Mouse (Mus musculus): Measurements from ENCODE around the gene Hrh1. TPM values are rescaled to one million over a fixed set of nuclear protein-coding genes. Genes with fewer than 3 reads are reported as not detected.
A peak's percentile ranks its signal among the peaks of the same experiment; 100 is the strongest.

Gene Hrh1
- total RNA-seq (2018; cell fraction: chromatin; rRNA removed) = 1 to 10 TPM in 6 of 26 experiments, under 1 TPM in 14, not detected in 6; 0.18 to 3.1 (median 0.74) TPM
- total RNA-seq (2018; cell fraction: cytosol; rRNA removed) = under 1 TPM; 0.03 to 0.67 (median 0.27) TPM
- 1 to 10 TPM in 7 of 26 experiments, under 1 TPM in 18, not detected in 1; 0.12 to 4.8 (median 0.44) TPM for total RNA-seq (2018; cell fraction: nucleus; rRNA removed)
- polyA plus RNA-seq (2018) = 0.27 to 0.90 TPM (median 0.37 TPM) in 3 replicates

DNA sequence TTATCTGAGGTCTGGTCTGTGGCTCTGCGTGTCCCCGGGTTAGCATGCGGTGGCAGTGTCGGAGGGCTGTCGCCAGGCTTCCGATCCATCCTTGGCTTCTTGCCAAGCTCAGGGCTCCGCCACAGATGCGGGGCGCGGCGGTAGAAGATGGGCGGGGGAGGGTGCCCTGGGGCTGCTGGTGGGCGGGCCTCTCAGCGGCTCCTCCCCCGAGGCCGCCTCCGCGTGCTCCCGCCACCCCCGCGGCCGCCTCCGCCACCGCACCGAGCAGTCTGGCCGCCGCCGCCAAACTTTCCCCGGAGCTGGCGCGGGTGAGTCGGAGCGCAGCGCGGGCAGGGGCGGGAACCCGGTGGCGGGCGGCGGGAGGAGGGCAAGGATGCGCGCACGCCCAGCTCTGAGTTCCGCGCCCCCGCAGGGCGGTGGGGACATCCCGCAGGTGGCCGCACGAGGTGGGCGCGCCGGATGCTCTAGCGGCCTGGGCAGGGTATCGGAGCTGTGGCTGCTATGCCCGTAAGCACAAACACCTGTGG, at the start of gene Hrh1:
TSS of gene Hrh1 (plus strand) at position 246 of the 527 bp plus-strand sequence.
- 1% methylated on average over 49 of the region's 56 CpGs for WGBS (ENCODE audit: missing documents)

DNA sequence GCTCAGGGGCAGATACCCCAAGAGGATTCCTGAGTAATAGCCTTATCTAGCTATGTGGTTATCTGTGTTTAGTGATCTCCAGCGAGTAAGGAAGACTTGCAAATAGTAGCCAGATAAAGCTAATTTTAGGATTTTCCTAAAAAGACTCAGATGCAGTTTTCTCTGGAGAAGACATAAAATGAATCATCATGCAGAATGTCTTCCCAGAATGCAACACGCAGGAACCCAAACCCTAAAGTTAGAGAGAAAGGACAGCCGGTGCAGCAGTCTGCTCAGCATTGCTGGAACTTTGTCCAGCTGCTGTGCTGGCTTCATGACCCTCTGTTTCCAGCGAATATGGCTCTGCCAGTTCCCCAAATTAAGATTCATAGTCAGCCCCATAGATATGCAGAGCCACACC, 43.1 kb upstream of the Hrh1 start:
- no peak overlapping the region for H3K4me3 ChIP-seq (ENCODE audit: inconsistent target)
- no peaks in the 10 kb centered on the region for H3K36me3 ChIP-seq (ENCODE audit: inconsistent target)
- H3K27ac ChIP-seq = no peak overlapping the region
- no peaks in the 10 kb centered on the region for H3K79me2 ChIP-seq (ENCODE audit: inconsistent target)
- 82% methylated on average over 4 of the region's 4 CpGs for whole genome bisulfite sequencing (ENCODE audit: missing documents)

More for the DNA sequence above, at the start of gene Hrh1:
- H3K27ac ChIP-seq = no peak within 1 kb of the TSS
- H3K4me3 ChIP-seq (ENCODE audit: inconsistent target) = no peak within 1 kb of the TSS; the same call in 1 of the 2 replicates
- H3K79me2 ChIP-seq (ENCODE audit: inconsistent target) = no peaks in the 10 kb centered on the region
- no peaks in the 10 kb centered on the region for H3K36me3 ChIP-seq (ENCODE audit: inconsistent target)

GRCm38 (mm10) chr6:114358171-114358570, 39.6 kb upstream of the Hrh1 start:
- no peaks in the 10 kb centered on the region for H3K36me3 ChIP-seq (ENCODE audit: inconsistent target)
- H3K79me2 ChIP-seq (ENCODE audit: inconsistent target) = no peaks in the 10 kb centered on the region
- peak overlapping the region; percentile 31 for H3K27ac ChIP-seq
- 46% methylated on average over 3 of the region's 3 CpGs for WGBS (ENCODE audit: missing documents)
- H3K4me3 ChIP-seq (ENCODE audit: inconsistent target) = no peak overlapping the region

DNA sequence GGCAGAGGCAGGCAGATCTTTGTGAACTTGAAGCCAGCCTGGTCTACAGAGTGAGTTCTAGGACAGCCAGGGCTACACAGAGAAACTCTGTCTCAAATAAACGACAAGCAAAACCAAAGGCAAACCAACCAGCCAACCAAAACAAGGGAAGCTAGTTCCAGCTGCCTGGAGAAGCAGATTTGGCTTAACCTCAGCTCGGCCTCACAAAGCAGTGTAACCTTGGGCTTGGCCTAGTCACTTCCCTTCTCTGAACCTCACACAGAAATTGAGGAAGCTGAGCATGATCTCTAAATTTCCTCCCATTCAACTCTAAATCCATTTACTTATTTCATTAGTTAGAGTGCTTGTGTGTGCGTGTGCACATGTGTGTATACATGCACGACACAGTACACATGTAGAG, 35.4 kb upstream of the Hrh1 start:
- 22% methylated on average over 4 of the region's 4 CpGs for WGBS (ENCODE audit: missing documents)
- Histone ChIP-seq H3K27ac (peak overlapping the region; percentile 76), H3K79me2 (ENCODE audit: inconsistent target) (no peaks in the 10 kb centered on the region)

DNA sequence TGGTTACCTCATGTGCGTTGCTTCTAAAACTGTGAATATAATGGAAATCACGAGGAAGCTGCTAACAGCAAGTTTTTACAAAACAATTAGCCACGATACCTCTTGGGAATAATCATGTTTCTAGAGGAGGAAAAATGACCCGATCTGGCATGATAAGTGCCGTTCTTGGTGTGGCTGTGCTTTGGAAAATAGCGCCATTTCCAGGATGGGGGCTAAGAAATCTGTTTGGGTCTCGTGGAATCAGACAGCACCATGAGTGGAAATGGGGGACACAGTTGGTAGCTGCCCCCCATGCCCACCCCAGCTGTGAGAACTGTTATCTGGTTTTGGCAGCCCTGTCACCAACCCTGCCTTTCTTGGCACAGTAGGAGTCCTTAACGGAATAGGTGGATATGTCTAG, 34.0 kb upstream of the Hrh1 start:
- peak overlapping the region; percentile 82 for H3K27ac ChIP-seq
- no peaks in the 10 kb centered on the region for H3K36me3 ChIP-seq (ENCODE audit: inconsistent target)
- WGBS (ENCODE audit: missing documents) = 91% methylated on average over 8 of the region's 8 CpGs
- H3K79me2 ChIP-seq (ENCODE audit: inconsistent target) = no peaks in the 10 kb centered on the region
- H3K4me3 ChIP-seq (ENCODE audit: inconsistent target) = no peak overlapping the region

More for the DNA sequence above, 35.4 kb upstream of the Hrh1 start:
- no peak overlapping the region for H3K4me3 ChIP-seq (ENCODE audit: inconsistent target)
- H3K36me3 ChIP-seq (ENCODE audit: inconsistent target) = no peaks in the 10 kb centered on the region

DNA sequence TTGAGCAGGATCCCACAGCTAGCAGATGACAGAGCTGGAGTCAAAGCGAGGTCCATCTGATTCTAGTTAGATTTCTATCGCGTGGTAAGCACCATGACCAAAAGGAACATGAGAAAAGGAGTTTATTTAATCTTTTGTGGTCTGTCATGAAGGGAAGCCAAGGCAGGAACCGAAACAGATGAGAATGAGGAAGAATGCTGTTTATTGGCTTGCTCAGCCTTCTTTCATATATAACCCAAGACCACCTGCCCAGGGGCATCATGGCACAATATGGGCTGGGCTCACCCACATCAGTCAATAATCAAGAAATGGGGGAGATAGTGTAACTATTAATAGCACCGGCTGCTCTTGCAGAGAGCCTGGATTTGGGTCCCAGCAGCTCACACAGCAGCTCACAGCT, 33.0 kb upstream of the Hrh1 start:
- 20% methylated on average over 5 of the region's 5 CpGs for WGBS (ENCODE audit: missing documents)
- H3K79me2 ChIP-seq (ENCODE audit: inconsistent target) = no peaks in the 10 kb centered on the region
- peak overlapping the region; percentile 82 for H3K27ac ChIP-seq
- H3K4me3 ChIP-seq (ENCODE audit: inconsistent target) = no peak overlapping the region
- H3K36me3 ChIP-seq (ENCODE audit: inconsistent target) = no peaks in the 10 kb centered on the region

- no peak overlapping the region for H3K27ac ChIP-seq
- 81% methylated on average over 5 of the region's 5 CpGs for WGBS (ENCODE audit: missing documents)
Observed at GRCm38 (mm10) chr6:114366191-114366590, 31.5 kb upstream of the Hrh1 start.

GRCm38 (mm10) chr6:114367681-114368080, 30.1 kb upstream of the Hrh1 start:
- no peaks in the 10 kb centered on the region for H3K36me3 ChIP-seq (ENCODE audit: inconsistent target)
- no peak overlapping the region for H3K27ac ChIP-seq
- no peak overlapping the region for H3K4me3 ChIP-seq (ENCODE audit: inconsistent target)
- WGBS (ENCODE audit: missing documents) = 96% methylated on average over 6 of the region's 6 CpGs
- H3K79me2 ChIP-seq (ENCODE audit: inconsistent target) = no peaks in the 10 kb centered on the region

More at GRCm38 (mm10) chr6:114366191-114366590, 31.5 kb upstream of the Hrh1 start:
- Histone ChIP-seq H3K79me2 (ENCODE audit: inconsistent target) (no peaks in the 10 kb centered on the region), H3K4me3 (ENCODE audit: inconsistent target) (no peak overlapping the region), H3K36me3 (ENCODE audit: inconsistent target) (no peaks in the 10 kb centered on the region)

DNA sequence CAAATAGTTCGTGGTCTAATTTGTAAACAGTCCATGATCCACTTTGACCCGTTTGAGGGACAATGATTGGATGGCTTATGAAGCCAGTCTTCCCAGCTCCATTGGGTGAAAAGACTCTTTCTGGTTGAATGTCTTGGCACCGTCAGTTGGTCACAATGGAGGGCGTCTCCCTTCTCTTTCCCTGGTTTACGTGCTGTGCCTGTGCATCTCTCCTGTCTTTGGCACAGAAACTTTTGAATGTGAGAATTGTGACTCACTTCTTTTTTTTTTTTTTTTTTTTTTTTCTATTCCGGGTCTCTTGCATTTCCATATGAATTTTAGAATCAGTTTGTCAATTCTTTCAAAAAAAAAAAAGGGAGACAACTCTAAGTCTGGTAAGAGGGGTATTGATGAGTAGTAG, 29.5 kb upstream of the Hrh1 start:
- no peak overlapping the region for H3K27ac ChIP-seq
- H3K36me3 ChIP-seq (ENCODE audit: inconsistent target) = no peaks in the 10 kb centered on the region
- H3K4me3 ChIP-seq (ENCODE audit: inconsistent target) = no peak overlapping the region
- 94% methylated on average over 5 of the region's 6 CpGs for WGBS (ENCODE audit: missing documents)
- no peaks in the 10 kb centered on the region for H3K79me2 ChIP-seq (ENCODE audit: inconsistent target)

DNA sequence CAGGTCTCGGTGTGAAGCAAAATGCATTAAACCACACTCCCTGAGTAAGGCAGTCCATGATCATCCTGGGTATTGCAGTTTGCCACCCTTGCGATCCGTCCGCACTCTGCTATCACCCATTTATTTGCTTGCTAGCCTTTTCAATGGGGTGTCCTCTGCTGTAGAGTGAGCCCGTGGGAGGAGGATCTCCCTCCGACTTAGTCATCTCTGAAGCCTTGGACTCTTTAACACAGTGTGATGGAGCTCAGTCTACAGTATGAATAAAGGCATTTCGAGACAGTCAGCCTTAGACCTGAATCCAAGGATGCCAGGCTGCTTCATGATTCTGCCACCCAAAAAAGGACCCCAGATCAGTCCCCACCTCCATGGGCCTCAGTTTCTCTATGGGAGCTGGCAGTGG, 25.0 kb upstream of the Hrh1 start:
- Histone ChIP-seq H3K4me3 (ENCODE audit: inconsistent target) (no peak overlapping the region), H3K79me2 (ENCODE audit: inconsistent target) (no peaks in the 10 kb centered on the region), H3K36me3 (ENCODE audit: inconsistent target) (no peaks in the 10 kb centered on the region), H3K27ac (no peak overlapping the region)
- WGBS (ENCODE audit: missing documents) = 93% methylated on average over 7 of the region's 7 CpGs

DNA sequence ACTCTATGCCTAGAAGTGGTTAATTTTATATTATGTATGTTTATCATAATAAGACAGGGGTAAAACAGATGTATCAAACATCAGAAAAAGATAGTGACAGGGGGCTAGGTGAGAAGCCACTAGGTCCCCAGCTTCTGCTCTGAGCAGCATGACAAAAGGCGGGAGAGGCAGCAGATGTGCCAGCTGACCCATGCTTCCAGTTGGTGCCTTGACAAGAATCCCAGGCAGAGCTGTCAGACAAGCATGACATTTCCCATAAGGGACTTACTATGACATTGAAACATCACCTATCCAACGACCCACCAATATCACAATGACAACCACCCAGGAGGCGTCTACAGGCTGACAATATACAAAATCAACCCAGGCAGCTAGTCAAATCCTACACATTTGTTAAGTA, 16.9 kb upstream of the Hrh1 start:
- no peaks in the 10 kb centered on the region for H3K36me3 ChIP-seq (ENCODE audit: inconsistent target)
- 84% methylated on average over 2 of the region's 3 CpGs for WGBS (ENCODE audit: missing documents)
- H3K79me2 ChIP-seq (ENCODE audit: inconsistent target) = no peaks in the 10 kb centered on the region
- no peak overlapping the region for H3K27ac ChIP-seq
- H3K4me3 ChIP-seq (ENCODE audit: inconsistent target) = no peak overlapping the region

DNA sequence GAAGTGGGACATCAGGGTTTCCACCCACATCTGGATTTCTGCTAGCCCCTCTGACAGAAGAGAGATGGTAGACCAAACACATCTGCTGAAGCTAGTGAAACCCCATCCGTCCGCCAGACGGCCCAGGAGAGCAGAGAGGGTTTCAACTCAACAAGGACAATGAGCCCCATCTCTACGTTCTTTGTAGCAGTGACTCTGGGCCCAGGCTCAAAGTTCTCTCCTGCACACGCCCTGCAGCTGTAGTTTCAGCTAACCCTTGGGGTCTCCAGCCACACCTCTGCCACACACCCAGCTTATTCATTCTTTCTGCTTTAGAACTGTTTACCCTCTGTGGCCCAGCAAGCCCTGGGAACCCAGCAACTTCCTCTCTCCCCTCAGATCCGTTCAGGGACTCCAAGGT, 10.4 kb upstream of the Hrh1 start:
- Histone ChIP-seq H3K79me2 (ENCODE audit: inconsistent target) (no peaks in the 10 kb centered on the region), H3K27ac (no peak overlapping the region), H3K36me3 (ENCODE audit: inconsistent target) (no peaks in the 10 kb centered on the region), H3K4me3 (ENCODE audit: inconsistent target) (no peak overlapping the region)
- 74% methylated on average over 6 of the region's 6 CpGs for WGBS (ENCODE audit: missing documents)

DNA sequence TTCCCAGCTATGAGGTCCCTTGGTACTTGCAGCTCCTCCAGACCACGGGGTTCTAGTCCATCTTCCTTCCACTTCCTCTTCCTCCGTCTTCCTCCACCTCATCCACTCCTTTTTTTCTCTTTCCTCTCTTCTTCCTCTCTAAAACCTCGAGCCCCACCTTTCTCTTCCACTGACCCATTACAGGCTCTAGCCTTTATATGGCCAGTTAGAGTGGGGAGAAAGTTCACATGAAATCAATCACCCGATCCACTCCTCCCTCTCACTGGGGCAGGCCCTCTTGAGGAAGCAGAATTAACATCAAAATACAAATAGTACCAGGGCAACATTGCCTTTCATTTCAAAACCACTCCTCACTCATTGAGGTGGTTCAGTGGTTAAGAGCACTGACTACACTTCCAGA, 9.9 kb upstream of the Hrh1 start:
- H3K36me3 ChIP-seq (ENCODE audit: inconsistent target) = no peaks in the 10 kb centered on the region
- no peak overlapping the region for H3K4me3 ChIP-seq (ENCODE audit: inconsistent target)
- 27% methylated on average over 4 of the region's 4 CpGs for WGBS (ENCODE audit: missing documents)
- no peaks in the 10 kb centered on the region for H3K79me2 ChIP-seq (ENCODE audit: inconsistent target)
- H3K27ac ChIP-seq = no peak overlapping the region

- Histone ChIP-seq H3K27ac (no peak overlapping the region), H3K36me3 (ENCODE audit: inconsistent target) (no peaks in the 10 kb centered on the region), H3K4me3 (ENCODE audit: inconsistent target) (no peak overlapping the region), H3K79me2 (ENCODE audit: inconsistent target) (no peaks in the 10 kb centered on the region)
- WGBS (ENCODE audit: missing documents) = 88% methylated on average over 2 of the region's 2 CpGs
Observed at GRCm38 (mm10) chr6:114390129-114390528, 7.6 kb upstream of the Hrh1 start.

DNA sequence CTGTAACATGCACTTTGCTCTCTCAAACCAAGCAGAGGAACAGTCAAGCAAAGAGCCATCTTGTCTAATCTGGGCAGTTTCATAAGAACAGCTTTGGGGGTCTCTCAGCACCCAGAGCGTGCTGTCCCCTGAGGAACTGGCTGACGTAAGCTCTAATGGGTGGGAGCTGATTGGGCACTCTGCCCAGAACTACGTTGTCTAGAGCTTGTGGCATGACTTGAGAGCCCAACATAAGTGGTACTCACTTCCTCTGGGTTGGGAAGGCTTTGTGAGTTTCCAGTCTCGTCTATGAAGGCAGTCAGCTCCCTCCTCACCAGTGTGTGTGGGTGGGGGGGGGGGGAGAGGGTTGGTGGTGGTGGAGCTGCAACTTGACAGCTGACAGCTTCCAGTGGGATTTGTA, 2.8 kb upstream of the Hrh1 start:
- Histone ChIP-seq H3K4me3 (ENCODE audit: inconsistent target) (no peak overlapping the region), H3K27ac (no peak overlapping the region)
- 25% methylated on average over 4 of the region's 4 CpGs for WGBS (ENCODE audit: missing documents)

GRCm38 (mm10) chr6:114396605-114397004, 1.1 kb upstream of the Hrh1 start:
- no peak overlapping the region for H3K4me3 ChIP-seq (ENCODE audit: inconsistent target)
- no peaks in the 10 kb centered on the region for H3K36me3 ChIP-seq (ENCODE audit: inconsistent target)
- H3K27ac ChIP-seq = no peak overlapping the region
- H3K79me2 ChIP-seq (ENCODE audit: inconsistent target) = no peaks in the 10 kb centered on the region
- 85% methylated on average over 4 of the region's 4 CpGs for WGBS (ENCODE audit: missing documents)

More for the DNA sequence above, 2.8 kb upstream of the Hrh1 start:
- H3K79me2 ChIP-seq (ENCODE audit: inconsistent target) = no peaks in the 10 kb centered on the region
- H3K36me3 ChIP-seq (ENCODE audit: inconsistent target) = no peaks in the 10 kb centered on the region
